Mouse (Mus musculus) heart, adult 11 months (tissue): Measurements from ENCODE around the gene Gm17361.
"Not testable (repeated sequence)": the region's sequence is repeated elsewhere in the genome, so short reads cannot be mapped to it uniquely, and the experiment has no call there.

ENCODE experiments used
- DNase-seq: peaks from one replicate; pipeline ENCODE4 v3.0.0; 2022

Gene Gm17361

DNA sequence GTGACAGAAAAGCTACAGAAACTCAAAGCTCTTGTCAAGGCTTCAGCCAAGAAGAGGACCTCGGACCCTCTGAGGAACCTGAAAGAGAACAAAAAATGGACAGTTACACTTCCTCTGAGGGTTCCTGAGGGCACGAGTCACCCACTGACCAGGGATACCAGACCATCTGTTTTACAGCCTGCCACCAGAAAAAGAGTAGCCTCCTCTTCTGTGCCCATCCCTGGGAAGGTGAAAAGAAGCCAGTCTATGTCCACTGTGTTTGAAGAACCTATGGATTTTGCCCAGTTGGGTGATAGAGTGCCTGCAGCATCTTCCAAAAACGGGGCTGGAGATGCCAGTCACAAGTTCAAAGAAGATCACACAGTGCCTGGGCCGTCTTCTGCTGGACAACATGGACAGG is at the start of gene Gm17361:
Gene Gm17361, plus strand, starts transcription at position 301 of the 400 bp plus-strand sequence.
- not testable (repeated sequence) for DNase-seq
